Mouse (Mus musculus): ENCODE results near the gene Ccdc162. TPM values are rescaled to one million over a fixed set of nuclear protein-coding genes. Genes with fewer than 3 reads are reported as not detected.

Gene Ccdc162
- under 1 TPM; 0.10 to 0.74 TPM for total RNA-seq (2021)
- long read RNA-seq, experiment 1 = 0 reads
- long read RNA-seq, experiment 2 = 0 reads

- intact Hi-C loops (cut with DNase I) = no loop called here
- peak in 1 of 2 experiments; percentile 9 for DNase-seq
Measured at GRCm38 (mm10) chr10:41716029-41716897, at the start of gene Ccdc162. TSS of gene Ccdc162 (minus strand) at chr10:41716634.

- DNase-seq = no peak
- intact Hi-C loops (cut with DNase I) = no loop called here
Measured at GRCm38 (mm10) chr10:41765586-41765985, 49.2 kb upstream of the Ccdc162 start.

- intact Hi-C loops (cut with DNase I) = no loop called here
- no peak for DNase-seq
Measured at GRCm38 (mm10) chr10:41763741-41764385, 47.4 kb upstream of the Ccdc162 start.

DNA sequence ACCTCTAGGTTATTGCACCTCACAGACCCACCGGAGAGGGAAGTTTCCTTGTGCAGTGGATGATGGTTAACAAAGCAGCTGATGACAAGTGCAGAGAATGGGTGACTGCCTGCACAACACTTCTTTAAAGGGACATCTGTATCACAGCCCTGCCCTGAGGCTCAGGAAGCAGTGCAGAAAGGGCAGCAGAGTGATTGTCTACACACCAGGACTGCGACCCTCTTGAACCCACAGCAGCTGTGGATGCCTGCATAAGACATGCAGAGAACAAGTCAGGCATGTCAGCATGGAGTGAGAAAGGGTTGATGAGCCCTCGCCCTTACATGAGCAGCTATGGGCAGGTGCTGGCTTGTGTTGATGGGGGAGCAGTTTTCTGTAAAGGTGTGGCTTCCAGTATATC lies 44.4 kb upstream of the Ccdc162 start:
- DNase-seq = no peak
- intact Hi-C loops (cut with DNase I) = no loop called here

- no peak for DNase-seq
- intact Hi-C loops (cut with DNase I) = no loop called here
Measured at GRCm38 (mm10) chr10:41758041-41758440, 41.6 kb upstream of the Ccdc162 start.

- intact Hi-C loops (cut with DNase I) = no loop called here
- no peak for DNase-seq
Measured at GRCm38 (mm10) chr10:41757226-41757625, 40.8 kb upstream of the Ccdc162 start.

DNA sequence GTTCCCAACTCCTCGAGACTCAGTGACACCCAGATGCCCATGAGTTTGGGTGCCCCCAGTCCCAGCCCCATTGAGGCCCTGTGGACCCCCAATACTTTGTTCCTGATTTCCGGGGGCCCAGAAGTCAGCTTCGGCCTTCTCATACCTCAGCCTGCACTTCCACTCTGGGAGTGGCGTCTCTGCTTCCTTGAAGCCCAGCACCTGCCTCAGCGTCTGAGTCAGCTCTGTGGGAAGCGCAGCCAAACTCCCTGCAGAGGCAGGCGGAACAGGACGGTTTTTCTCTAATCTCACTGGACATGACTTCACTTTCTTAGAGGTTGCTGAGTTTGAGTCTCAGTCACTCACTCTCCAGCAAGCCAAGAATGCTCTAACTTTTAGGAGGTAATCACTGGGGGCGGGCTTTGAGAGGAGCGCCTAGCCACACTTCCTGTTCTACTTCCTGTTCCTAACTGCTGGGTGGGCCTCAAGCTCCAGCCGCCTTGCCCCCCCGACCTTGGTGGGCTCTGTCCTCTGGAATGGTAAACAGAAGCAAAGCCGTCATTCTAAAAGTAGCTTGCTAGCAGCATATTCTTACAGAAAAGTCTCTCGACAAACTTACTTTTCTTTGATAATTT lies 35.5 kb upstream of the Ccdc162 start:
- intact Hi-C loops (cut with DNase I) = no loop called here
- no peak for DNase-seq

DNA sequence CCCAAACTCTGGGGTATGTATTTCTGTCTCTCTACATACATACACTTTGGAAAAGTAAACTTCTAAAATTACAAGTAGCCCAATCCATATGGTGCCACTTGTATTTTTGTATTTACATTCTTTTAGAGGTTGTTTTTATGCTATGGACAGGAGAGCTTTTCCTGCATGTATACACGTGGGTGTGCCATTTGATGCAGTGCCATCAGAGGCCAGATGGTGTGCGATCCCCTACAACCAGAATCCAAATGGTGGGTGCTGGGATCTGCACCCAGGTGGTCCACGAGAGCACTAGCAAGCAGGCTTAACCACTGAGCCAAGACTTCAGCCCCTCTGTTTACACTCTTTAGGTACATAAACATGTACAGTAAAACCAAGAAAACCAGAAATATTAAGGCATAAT lies 32.9 kb upstream of the Ccdc162 start:
- intact Hi-C loops (cut with DNase I) = no loop called here
- no peak for DNase-seq

DNA sequence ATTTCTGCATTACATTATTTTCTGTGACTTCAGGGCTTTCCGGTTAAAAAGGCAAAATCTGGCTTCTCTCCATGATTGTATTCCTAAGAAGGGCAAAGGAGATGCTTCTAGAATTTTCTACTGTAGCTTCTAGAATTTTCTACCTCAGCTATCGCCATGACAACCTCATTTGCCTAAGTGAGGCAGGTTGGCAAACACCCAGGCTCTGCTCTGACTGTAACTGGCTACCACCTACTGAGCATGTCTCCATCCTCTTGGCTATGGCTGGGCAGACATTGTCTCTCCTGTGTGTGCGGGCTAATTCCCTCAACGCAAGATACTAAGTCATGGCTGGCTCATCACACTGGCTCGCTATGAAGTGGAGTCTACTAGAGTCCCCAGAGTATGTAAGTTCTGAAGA lies 30.1 kb upstream of the Ccdc162 start:
- DNase-seq = no peak
- intact Hi-C loops (cut with DNase I) = no loop called here

DNA sequence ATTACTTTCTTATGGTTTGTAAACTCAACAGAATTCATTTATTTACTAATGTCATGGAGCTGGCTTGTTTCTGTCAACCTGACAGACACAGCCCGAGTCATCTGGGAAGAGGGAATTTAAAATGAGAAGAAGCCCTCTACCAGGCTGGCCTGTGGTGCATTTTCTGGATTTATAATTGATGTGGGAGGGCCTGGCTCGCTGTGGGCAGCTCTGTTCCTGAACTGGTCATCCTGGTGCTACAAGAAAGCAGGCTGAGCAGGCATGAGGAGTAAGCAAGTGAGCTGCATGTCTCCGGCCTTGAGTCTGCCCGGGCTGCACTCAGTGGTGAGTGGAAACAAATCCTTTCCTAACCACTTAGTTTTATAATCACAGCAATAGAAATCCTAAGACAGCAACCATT lies 27.6 kb upstream of the Ccdc162 start:
- no peak for DNase-seq
- intact Hi-C loops (cut with DNase I) = no loop called here

DNA sequence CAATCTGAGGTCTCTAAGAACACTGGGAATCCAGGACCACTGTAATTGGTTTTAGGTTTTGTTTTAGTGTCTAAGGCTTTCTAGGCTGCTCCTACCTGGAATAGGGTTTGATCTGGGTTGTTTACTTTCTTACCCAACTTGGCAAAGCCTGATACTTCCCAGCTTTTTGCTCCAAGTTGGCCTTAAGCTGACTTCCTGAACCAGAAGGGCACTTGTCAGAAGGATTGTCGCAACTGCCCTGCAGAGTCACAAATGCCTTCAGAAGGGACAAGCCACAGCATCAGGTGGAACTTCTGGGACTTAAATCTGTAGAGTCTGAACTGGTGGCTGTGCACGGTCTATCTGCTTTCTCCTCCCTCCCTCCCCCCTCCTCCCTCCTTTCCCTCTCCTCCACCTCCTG lies 23.8 kb upstream of the Ccdc162 start:
- intact Hi-C loops (cut with DNase I) = no loop called here
- DNase-seq = no peak

- DNase-seq = no peak
- intact Hi-C loops (cut with DNase I) = no loop called here
Measured at GRCm38 (mm10) chr10:41737245-41737644, 20.8 kb upstream of the Ccdc162 start.

- intact Hi-C loops (cut with DNase I) = no loop called here
- no peak for DNase-seq
Measured at GRCm38 (mm10) chr10:41735398-41735797, 19.0 kb upstream of the Ccdc162 start.

DNA sequence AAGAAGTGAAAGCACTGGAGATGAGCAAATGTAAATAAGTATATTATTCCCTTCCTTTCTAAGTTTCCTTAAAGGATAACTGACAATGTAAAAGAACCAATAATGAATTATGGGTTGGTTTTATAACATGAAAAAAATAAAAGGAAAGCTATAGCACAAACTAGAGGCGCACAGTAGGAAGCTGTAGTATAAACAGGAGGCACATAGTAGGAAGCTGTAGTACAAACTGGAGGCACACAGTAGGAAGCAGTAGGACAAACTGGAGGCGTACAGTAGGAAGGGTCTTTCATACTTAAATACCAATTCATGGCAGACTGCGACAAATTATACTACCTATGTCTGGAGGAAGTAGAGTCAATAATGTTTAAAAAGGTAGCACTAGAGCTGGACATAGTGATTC lies 16.8 kb upstream of the Ccdc162 start:
- no peak for DNase-seq
- intact Hi-C loops (cut with DNase I) = no loop called here

GRCm38 (mm10) chr10:41731932-41732331 lies 15.5 kb upstream of the Ccdc162 start:
- intact Hi-C loops (cut with DNase I) = no loop called here
- DNase-seq = no peak

- intact Hi-C loops (cut with DNase I) = no loop called here
Measured at GRCm38 (mm10) chr10:41730746-41731145, 14.3 kb upstream of the Ccdc162 start.

DNA sequence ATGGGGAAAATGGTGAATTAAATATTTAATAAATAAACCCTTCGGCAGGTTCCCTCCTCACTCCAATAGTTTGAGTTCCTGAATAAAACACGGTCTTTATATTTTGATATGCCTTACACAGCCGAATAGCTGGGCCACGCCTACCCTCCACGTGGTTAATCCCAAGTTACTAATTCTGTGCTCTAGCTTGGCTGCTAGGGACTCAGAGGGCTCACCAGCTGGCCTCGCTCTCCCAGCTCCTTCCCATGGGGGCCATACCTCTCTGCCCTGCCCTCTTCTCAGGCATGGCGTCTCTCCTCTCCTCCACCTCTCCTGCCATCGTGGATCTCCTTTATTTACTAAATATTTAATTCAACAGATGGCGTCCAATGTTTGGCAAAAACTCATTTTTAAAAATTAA lies 9.8 kb upstream of the Ccdc162 start:
- DNase-seq = no peak
- intact Hi-C loops (cut with DNase I) = no loop called here

More at GRCm38 (mm10) chr10:41730746-41731145, 14.3 kb upstream of the Ccdc162 start:
- no peak for DNase-seq

DNA sequence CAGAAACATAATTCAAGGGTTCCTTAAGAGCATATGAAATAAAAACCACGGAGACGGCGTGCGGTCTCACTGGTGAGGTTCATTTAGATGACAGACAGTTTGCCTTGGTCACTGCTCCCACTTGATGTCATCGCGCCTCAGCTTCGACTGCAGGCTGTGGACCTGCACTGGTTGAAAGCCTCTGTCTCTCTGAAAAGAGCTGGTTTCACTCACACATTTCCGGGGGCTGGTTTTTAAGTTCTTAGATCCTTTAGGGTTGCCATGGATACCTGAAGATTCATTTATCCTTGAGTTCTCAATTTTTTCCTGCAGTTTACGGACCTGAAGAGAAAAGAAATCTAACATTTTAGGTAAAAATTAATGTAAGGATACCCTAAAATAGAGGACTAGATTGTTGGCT lies 3.2 kb upstream of the Ccdc162 start:
- intact Hi-C loops (cut with DNase I) = no loop called here

DNA sequence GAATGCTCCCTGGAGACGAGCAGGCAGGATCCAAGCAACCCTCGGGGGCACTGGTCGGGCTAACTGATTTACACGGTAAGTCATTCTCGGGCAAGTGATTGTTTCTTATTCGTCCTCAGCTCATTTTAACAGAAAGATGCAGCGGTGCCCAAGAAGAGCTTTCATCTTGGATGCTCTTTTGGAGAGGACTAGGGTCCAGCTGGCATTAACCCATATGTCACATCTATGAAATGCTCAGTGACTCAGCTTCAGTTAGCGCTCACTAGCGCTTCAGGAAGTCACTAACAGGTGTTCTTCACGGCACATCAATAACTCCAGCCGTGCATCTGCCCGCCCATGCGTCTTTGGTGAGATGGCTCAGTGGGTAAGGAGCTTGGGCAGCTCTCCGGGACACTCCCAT lies 877 bp downstream of the Ccdc162 start:
- DNase-seq = no peak
- intact Hi-C loops (cut with DNase I) = no loop called here

More for the DNA sequence above, 3.2 kb upstream of the Ccdc162 start:
- DNase-seq = no peak

DNA sequence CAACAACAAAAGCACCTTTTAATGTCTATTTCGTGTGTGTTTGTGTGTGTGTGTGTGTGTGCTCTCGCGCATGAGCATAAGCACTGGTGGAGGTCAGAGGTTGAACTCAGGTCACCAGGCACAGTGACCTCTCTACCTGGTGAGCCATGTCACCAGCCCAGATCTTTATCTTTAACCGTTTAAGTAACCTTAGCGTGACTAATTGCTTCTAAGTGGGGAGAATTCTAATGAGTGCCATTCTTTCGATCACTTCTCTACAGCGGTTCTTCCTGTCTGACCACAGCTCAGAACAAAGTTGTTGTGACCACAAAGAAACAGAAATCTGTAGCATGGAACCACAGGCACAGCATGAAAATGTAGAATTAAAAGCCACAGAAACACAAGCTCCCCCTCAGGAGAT lies 5.0 kb downstream of the Ccdc162 start:
- DNase-seq = no peak
- intact Hi-C loops (cut with DNase I) = no loop called here

GRCm38 (mm10) chr10:41710773-41711172 lies 5.7 kb downstream of the Ccdc162 start:
- DNase-seq = no peak
- intact Hi-C loops (cut with DNase I) = no loop called here

All from heart, postnatal 14 days (tissue).